In genomic region chr13:36422446-36422845, GRCm38 (mm10) we compare ENCODE assay signal across 20 mouse cellular contexts.
DNase-seq lines count a peak whose midpoint lies in the region; ATAC-seq lines count a peak whose summit lies in the region.
"Had no signal": no experiment of that assay in that cellular context is flagged by ENCODE, and none has a peak within 500 bp of the region (broad histone marks: within the 10 kb centered on the region; RNA-seq: fewer than 3 reads in every experiment).

No protein-coding gene starts in this region.

- H3K4me3 ChIP-seq in heart, embryonic 11.5 days (ENCODE audit: low read depth, low read length) = no peak overlapping the region
- peak overlapping the region; percentile 51 for H3K4me3 ChIP-seq in megakaryocyte, embryonic 14.5 days (replicated peaks)
- H3K4me3 ChIP-seq: embryonic facial prominence, embryonic 10.5 days; embryonic facial prominence, embryonic 12.5 days; forebrain, embryonic 13.5 days; forebrain, embryonic 15.5 days had no signal

- H3K9me3 ChIP-seq in heart, embryonic 11.5 days (replicated peaks; ENCODE audit: control insufficient read depth, low read length) = no peaks in the 10 kb centered on the region
- peaks cover 15% of the 10 kb centered on the region for H3K9me3 ChIP-seq in megakaryocyte, embryonic 14.5 days
- H3K9me3 ChIP-seq: embryonic facial prominence, embryonic 10.5 days; embryonic facial prominence, embryonic 12.5 days; forebrain, embryonic 13.5 days; forebrain, embryonic 15.5 days had no signal

- whole genome bisulfite sequencing in heart, embryonic 11.5 days (ENCODE audit: insufficient replicate concordance) = 70% methylated on average over 3 of the region's 3 CpGs

- peak; percentile 56 for DNase-seq in heart, adult 11 months
- DNase-seq in adrenal gland, postnatal 25 days = no peak
- DNase-seq: adrenal gland, adult 2 months; adrenal gland, postnatal 10 days; adrenal gland, postnatal 36 days; cerebellum, adult 11-12 months; cerebellum, adult 2 months; cerebellum, adult 9-10 months; cerebellum, postnatal 10 days; cerebellum, postnatal 25 days; forebrain, postnatal 0 days had no signal

- H3K36me3 ChIP-seq in heart, embryonic 11.5 days (ENCODE audit: control insufficient read depth, insufficient read depth, low read length) = no peaks in the 10 kb centered on the region
- H3K36me3 ChIP-seq in megakaryocyte, embryonic 14.5 days (replicated peaks; ENCODE audit: low read length) = no peaks in the 10 kb centered on the region
- H3K36me3 ChIP-seq: embryonic facial prominence, embryonic 10.5 days; embryonic facial prominence, embryonic 12.5 days; forebrain, embryonic 15.5 days had no signal

- H3K27me3 ChIP-seq in heart, embryonic 11.5 days (ENCODE audit: control insufficient read depth, insufficient read depth, low read length) = no peaks in the 10 kb centered on the region
- H3K27me3 ChIP-seq in megakaryocyte, embryonic 14.5 days (replicated peaks) = no peaks in the 10 kb centered on the region
- H3K27me3 ChIP-seq: embryonic facial prominence, embryonic 12.5 days; forebrain, embryonic 13.5 days; forebrain, embryonic 15.5 days had no signal

- H3K4me2 ChIP-seq in heart, embryonic 11.5 days = no peak overlapping the region
- H3K4me2 ChIP-seq: embryonic facial prominence, embryonic 12.5 days; forebrain, embryonic 13.5 days; forebrain, embryonic 15.5 days had no signal

- H3K9ac ChIP-seq in heart, embryonic 11.5 days (ENCODE audit: low read depth, low read length) = no peak overlapping the region
- H3K9ac ChIP-seq: embryonic facial prominence, embryonic 12.5 days; forebrain, embryonic 13.5 days; forebrain, embryonic 15.5 days; forebrain, postnatal 0 days had no signal

- no peak overlapping the region for H3K27ac ChIP-seq in heart, embryonic 11.5 days (ENCODE audit: low read depth, low read length)
- H3K27ac ChIP-seq: embryonic facial prominence, embryonic 10.5 days; embryonic facial prominence, embryonic 12.5 days; forebrain, embryonic 13.5 days; forebrain, embryonic 15.5 days had no signal

- no peak for ATAC-seq in heart, embryonic 11.5 days (replicated peaks; ENCODE audit: insufficient number of reproducible peaks, low FRiP score, low TSS enrichment)
- no peak for ATAC-seq in megakaryocyte, adult 5-6 weeks (ENCODE audit: poor library complexity, severe bottlenecking)
- peak; percentile 29 to 37; a peak in 3 of 4 replicates for ATAC-seq in hematopoietic stem cell, adult 5-6 weeks (replicated peaks in 1 of 2; ENCODE audit: insufficient read depth in 1 of 2, low FRiP score in 2 of 2, low TSS enrichment in 1 of 2, low read depth in 1 of 2, poor library complexity in 2 of 2, severe bottlenecking in 2 of 2)
- ATAC-seq in frontal cortex, adult (ENCODE audit: low TSS enrichment) = no peak; the same call in 1 of the 2 replicates
- ATAC-seq: forebrain, embryonic 13.5 days; forebrain, embryonic 15.5 days; forebrain, postnatal 0 days had no signal

- no peaks in the 10 kb centered on the region for H3K4me1 ChIP-seq in heart, embryonic 11.5 days (ENCODE audit: control insufficient read depth, insufficient read depth, low read length)
- H3K4me1 ChIP-seq in megakaryocyte, embryonic 14.5 days = peaks cover 10% of the 10 kb centered on the region
- H3K4me1 ChIP-seq: embryonic facial prominence, embryonic 10.5 days; embryonic facial prominence, embryonic 12.5 days; forebrain, embryonic 13.5 days; forebrain, embryonic 15.5 days had no signal

Comparison
In these comparisons a context has a peak if more than half of its experiments do, and no peak if none do; other contexts are left out.
1. ATAC-seq: peak in hematopoietic stem cell, adult 5-6 weeks (2 of 2); none in heart, embryonic 11.5 days (single experiment), megakaryocyte, adult 5-6 weeks (single experiment) and frontal cortex, adult (single experiment).